Mouse (Mus musculus) layer of hippocampus, postnatal 25 days (tissue): ENCODE results near the gene Hcn2. TPM values are rescaled to one million over a fixed set of nuclear protein-coding genes. Genes with fewer than 3 reads are reported as not detected.
"Not testable (repeated sequence)": the region's sequence is repeated elsewhere in the genome, so short reads cannot be mapped to it uniquely, and the experiment has no call there.

Source experiments
- DNase-seq, 2 experiments: peaks; one replicate each; pipeline ENCODE4 v3.0.0; 2022; ENCODE audit warnings: mixed read lengths in 2 of 2, low spot score in 1 of 2; ENCODE audit errors: extremely low spot score in 1 of 2
- total RNA-seq, 2 experiments: library from RNA; stranded (reverse); gene quantifications; 2 replicates each; pipeline ENCODE4 v1.2.3; 2021

The Hcn2 gene
- total RNA-seq, 2 experiments from 2014 or later = 108 to 110 TPM

GRCm38 (mm10) chr10:79739234-79739633, 22.8 kb downstream of the Hcn2 start:
- DNase-seq = no peak

GRCm38 (mm10) chr10:79740863-79741262, 24.4 kb downstream of the Hcn2 start:
- no peak for DNase-seq

GRCm38 (mm10) chr10:79743161-79743560, 26.7 kb downstream of the Hcn2 start:
- DNase-seq = no peak

- no peak for DNase-seq
These were observed 27.4 kb downstream of the Hcn2 start for GRCm38 (mm10) chr10:79743650-79744365.

- DNase-seq = no peak
These were observed 29.0 kb downstream of the Hcn2 start for GRCm38 (mm10) chr10:79745411-79745810.

GRCm38 (mm10) chr10:79745898-79746773, 29.7 kb downstream of the Hcn2 start, which contains the start of gene Polrmt:
Polrmt (minus strand) TSS chr10:79746581.
- DNase-seq = peak; percentile 84 to 87

DNA sequence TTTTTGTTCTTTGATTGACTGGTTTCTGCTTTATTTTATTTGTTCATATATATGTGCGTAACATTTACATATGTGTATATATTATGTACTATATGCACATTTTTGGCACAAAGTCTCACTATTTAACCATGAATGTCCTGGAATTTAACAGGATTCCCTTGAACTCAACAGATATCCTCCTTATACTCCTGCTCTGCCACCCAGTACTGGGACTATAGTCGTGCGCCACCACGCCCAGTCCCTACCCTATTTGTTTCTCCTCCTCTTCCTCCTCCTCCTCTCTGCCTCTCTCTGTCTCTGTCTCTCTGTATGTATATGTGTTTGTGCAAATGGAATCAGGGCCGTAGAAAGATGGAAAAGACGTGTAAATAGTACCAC, 30.3 kb downstream of the Hcn2 start:
- DNase-seq = no peak

- DNase-seq = no peak
These were observed 32.1 kb downstream of the Hcn2 start for GRCm38 (mm10) chr10:79748496-79748895.

DNA sequence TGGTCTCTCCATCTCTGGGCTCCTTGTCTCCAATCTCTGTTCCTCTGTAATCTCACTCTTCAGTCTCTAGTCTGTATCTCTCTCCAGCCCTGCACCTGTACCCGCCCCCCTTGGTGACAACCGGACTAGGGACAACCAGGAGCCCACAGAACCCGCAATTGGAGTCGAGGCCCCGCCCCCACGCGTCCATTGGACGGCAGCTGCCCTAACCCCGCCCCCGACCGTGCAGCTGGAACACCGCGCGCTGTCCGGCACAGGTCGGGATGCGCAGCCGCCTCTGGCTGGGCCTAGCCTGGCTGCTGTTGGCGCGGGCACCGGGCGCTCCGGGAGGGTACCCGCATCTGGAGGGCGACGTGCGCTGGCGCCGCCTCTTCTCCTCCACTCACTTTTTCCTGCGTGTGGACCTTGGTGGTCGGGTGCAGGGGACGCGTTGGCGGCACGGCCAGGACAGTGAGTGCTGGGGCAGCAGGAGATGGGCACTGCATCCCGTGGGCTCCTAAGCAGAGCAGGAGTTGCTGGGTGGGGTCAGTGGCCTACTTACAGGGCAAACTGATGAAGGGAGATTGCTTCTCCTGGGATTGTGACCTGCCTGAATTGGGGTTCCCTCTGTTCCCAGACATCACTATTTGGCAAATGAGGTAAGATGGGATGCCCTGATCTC, 38.6 kb downstream of the Hcn2 start, which contains the start of gene Fgf22:
Gene Fgf22 (plus strand): TSS at position 221 of the 661 bp plus-strand sequence.
- DNase-seq = peak in 1 of 2 experiments; percentile 55

DNA sequence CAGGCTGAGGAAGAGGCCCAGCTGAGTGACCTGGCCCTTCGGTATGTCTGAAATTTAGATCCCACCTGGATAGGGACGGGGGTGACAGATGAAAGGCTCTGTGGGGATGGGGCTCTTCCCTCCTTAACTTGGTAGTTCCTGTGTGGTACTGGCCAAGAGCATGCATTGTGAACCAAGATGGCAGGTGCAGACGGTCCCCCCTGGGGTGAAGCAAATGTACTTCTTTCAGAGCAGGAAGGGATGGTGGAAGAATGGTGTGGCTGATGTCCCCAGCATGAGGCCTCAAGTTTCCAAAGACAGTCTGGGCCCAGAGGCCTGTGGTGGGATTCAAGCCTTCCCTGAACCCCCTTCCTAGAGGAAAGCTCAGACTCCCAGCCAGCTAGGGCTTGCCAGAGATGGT, 39.4 kb downstream of the Hcn2 start:
- DNase-seq = no peak

DNA sequence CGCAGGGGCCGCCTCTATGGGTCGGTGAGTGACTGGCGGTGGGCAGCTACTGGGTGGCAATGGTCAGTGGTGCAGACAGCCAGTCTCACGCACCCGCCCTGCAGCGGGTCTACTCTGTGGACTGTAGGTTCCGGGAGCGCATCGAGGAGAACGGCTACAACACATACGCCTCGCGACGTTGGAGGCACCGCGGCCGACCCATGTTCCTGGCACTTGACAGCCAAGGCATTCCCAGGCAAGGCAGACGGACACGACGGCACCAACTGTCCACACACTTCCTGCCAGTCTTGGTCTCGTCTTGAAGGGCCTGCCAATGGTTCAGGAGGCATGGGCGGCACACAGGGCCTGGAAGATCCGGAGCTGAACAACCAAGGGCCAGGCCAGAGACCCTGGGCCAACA, 40.2 kb downstream of the Hcn2 start:
- DNase-seq = no peak

DNA sequence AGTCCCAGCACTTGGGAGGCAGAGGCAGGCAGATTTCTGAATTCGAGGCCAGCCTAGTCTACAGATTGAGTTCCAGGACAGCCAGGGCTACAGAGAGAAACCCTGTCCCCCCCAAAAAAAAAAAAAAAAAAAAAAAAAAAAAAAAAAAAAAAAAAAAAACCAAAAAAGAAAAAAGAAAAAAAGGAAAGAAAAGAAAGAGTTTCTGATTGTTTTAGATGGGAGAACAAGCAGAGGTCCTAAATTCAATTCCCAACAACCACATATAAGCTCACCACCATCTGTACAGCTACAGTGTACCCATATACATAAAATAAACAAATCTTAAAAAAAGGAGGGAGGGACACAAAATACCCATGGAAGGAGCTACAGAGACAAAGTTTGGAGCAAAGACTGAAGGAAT, 43.2 kb downstream of the Hcn2 start:
- DNase-seq = not testable (repeated sequence)

- DNase-seq = no peak
These were observed 44.2 kb downstream of the Hcn2 start for GRCm38 (mm10) chr10:79760603-79761143.

- DNase-seq = no peak
These were observed 46.4 kb downstream of the Hcn2 start for GRCm38 (mm10) chr10:79762875-79763274.

- no peak for DNase-seq
These were observed 47.8 kb downstream of the Hcn2 start for GRCm38 (mm10) chr10:79764234-79764633.

- DNase-seq = no peak
These were observed 48.9 kb downstream of the Hcn2 start for GRCm38 (mm10) chr10:79765228-79765745.

GRCm38 (mm10) chr10:79766001-79766507, 49.6 kb downstream of the Hcn2 start:
- DNase-seq = no peak

- DNase-seq = peak; percentile 97 to 99
These were observed 50.3 kb downstream of the Hcn2 start, which contains the start of gene Rnf126 for GRCm38 (mm10) chr10:79766508-79767325. Rnf126 (minus strand) TSS chr10:79766952.
